Mouse (Mus musculus) urinary bladder, postnatal 4 days (tissue): ENCODE data around the gene Slc9a3r2.
A peak's percentile ranks its signal among the peaks of the same experiment; 100 is the strongest.

Experiments
- DNase-seq, 2 experiments: peaks; one replicate each; pipeline ENCODE4 v3.0.0; 2021 to 2022; ENCODE audit warnings: low spot score in 2 of 2

Gene Slc9a3r2

DNA sequence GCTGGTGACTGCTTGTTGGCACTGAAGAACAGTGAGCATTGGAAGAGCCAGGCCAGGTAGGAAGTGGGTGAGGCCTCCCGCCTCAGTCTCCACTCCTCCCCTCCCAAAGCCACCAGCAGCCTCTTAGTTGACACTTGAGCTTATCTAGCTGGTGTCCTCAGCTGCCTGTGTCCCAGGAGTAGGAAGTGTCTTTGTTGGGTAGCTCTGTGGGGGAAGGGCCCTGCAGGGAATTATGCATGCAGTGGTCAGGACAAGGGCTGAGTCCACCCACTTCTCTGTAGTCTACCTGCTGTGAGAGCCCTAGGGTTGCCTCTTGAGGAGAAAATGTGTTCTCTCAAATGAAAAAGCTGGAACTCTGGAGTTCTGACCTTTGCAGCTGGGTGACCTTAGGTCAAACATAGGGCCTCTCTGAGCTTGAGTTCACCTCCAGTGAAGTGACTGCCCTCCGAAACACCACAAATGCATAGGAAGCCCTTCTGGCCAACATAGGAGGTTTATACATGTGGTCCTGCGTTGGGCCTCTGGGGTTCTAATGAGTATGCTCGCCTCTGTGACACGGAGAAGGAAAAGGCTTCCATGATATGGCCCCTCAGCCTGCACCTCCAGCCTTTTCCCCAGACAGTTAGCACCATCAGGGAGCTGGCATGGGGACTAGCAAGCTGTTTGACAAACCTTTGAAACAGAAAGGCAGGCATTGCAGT is 13.2 kb downstream of the Slc9a3r2 start:
- no peak for DNase-seq

DNA sequence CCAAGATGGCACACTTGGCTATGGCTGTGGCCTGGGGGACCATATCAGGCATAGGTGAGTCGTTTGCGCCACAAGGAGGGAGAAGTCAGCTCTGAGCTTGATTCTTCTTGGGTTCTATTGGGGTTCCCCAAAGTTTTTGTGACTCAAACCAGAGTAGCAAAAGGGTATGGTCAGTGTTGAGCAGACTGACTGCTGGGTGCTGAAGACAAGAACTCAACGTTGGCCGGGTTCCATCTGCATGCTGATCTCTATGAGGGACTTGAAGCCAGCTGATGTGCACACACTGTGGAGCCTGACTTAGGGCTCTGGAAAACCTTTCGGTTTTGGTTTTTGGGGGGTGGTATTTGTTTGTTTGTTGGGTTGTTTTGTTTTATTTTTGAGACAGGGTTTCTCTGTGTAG is 14.4 kb downstream of the Slc9a3r2 start:
- DNase-seq, result no peak

DNA sequence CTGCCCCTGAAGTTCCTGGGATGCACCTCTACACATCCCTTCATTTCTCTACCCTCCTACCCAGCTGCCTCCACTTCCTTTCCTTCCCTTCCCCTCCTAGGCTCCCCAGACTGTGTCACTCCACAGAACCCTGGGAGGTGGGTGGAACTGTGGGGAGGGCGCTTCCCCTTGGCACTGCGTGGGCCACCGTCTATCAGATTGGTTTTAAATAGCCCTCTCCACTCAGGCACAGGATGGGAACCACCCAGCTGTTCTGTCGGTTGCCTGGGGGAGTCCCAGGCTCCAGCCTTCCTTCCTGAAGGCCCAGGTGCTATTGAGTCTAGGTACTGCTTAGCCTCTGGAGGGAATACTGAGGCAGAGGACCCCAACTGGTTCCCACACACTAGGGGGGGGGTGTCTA is 15.1 kb downstream of the Slc9a3r2 start:
- DNase-seq, result no peak

DNA sequence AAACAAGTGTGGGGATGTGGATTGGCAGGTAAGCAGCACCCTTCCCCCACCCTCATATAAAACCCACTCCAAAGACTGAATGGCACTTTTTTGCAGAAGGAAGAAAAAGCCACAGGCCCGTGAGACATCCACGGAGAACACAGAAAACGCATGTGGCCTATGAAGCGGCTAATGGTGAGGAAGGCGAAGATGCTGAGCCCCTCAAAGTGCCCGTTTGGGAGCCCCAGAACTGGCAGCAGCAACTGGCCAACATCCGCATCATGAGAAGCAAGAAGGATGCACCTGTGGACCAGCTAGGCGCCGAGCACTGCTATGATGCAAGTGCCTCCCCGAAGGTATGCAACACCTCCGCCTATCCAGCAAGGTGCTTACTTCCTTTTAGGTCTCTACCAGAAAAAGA is 16.3 kb downstream of the Slc9a3r2 start:
- DNase-seq, result no peak

DNA sequence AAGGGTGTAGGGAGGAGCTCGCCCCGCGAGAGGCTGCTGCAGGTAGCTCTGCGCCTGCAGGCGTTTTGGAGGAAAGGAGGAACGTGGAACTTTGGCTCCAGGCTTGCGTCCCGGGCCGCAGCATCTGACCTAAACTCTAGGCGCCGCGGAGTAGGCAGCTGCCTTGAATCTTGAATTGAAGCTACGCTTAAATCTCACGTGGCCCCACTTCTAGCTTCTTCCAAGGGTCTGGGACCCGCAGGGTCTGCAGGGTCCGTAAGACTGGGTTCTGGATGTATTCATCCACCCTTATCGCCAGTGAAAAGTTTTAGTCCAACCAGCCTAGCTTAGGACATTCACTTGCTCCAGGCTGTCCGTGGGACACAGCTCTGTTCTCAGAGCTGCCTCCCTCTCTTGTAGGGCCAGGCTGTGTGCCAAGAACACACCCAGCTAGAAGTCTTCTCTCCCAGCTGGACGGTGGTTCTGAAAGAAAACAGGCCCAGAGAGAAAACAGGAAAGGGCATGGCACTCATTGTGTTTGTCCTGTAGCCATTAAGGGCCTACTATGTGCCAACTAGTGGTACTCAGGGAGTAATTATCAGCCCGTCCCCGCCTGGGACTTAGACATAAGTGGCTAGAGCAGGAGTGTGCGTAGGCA is 17.2 kb downstream of the Slc9a3r2 start:
- peak; percentile 60 to 76 for DNase-seq

DNA sequence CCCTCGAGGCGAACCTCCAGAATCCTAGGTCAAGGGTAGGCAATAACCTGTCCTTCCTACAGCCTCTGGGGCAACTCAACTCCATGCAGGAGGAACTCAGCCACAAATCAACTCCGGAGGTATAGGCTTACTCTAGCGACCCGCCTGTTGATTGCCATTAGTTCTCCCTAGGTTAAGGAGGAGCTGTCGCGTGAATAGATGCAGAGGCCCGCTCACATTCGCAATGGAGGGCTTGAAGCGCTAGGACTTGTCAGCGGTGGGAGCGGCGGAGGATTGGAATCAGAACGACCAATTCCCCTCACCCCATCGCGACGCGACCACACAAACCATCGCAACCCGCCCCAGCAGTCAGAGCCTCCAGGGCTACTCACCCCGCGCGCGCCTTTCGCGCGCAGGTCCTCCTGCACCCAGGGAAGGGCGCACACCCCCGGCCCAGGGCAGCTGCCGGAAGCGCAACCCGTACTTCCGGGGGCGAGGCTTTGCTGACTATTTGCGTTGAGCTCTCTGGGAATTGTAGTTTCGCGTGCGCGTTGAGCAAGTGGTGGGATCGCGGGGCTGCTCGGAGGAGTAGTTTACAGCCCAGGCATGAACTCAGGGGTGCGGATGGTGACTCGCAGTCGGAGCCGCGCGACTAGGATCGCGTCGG is 17.8 kb downstream of the Slc9a3r2 start, which contains the start of the genes Tsc2 and Nthl1:
TSS of gene Tsc2 (minus strand) at position 464 of the 646 bp plus-strand sequence.
TSS of gene Nthl1 (plus strand) at position 514 of the 646 bp plus-strand sequence.
- peak; percentile 79 to 82 for DNase-seq

DNA sequence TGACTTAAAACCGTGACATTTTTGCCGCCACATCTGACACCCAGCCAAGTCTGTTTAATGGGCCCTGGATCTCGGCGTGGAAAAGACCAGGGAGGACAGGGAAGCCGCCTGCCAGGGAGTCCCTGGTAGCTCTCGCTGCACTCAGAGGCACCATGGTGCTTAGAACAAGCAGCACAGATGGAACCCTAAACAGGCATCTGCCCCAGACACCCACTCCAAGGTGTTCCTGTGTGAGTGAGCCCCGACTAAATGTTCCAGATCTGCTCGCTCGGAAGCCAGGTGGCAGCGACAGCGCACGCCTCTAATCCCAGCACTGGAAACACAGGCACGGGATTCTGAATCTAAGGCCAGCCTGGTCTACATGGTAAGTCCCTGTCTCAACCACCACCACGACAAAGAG is 20.1 kb downstream of the Slc9a3r2 start:
- no peak for DNase-seq

DNA sequence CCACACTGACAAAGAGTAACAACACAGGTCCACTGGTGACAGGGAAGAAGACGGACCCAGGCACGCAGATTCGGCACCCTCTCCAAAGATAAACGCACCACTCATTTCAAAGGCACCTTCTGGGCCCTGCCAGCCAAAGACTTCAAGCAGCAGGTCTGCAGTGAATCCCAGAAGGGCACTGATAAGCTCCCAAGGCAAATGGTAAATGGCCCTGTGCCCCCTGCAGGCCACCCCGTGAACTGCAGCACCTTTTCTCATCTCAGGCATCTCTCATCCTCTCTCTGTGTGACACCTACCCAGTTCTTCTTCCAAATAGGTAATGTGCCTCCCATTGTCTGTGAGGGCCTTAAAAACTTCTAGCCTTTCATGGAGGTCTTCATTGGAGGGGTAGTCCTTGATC is 21.5 kb downstream of the Slc9a3r2 start:
- DNase-seq, result peak in 1 of 2 experiments; percentile 50

DNA sequence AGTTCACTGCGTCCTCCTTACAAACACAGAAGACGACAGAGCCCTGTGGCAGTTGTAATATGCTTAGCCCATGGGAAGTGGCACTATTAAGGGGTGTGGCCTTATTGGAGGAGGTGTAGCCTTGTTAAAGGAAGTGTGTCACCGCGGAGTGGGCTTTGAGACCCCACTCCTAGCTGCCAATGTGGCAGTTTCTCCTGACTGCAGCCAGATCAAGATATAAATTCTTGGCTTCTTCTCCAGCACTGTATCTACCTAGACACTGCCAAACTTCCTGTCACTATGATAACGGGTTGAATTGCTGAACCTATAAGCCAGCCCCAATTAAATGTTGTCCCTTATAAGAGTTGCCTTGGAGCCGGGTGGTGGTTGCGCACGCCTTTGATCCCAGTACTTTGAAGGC is 24.7 kb downstream of the Slc9a3r2 start:
- DNase-seq, result no peak

DNA sequence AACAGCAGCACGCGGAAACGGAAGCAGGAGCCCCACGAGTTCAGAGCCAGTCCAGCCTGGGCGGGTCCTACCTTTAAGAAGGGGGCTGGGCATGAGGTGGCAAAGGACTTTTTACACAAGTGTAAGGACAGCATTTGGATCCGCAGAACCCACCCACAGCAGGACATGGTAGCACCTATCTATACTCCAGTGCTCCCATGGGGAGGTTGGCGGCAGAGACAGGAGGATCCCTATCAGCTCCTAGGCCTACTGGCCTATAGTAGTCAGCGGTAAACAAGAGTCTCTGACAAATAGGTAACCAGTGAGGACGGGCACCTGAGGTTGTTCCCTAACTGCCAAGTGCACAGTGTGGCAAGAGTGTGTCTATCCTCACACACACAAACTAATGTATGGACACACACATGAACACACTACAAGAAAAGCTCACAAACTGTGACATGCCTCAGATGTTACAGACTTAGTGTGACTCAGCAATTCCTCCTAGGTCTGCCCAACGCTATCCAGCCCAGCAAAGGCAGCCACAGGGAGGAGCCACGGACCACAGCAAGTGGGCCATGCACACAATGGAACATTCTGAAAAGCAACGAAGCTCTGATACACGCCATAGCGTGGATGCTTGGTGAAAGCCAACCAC is 32.4 kb downstream of the Slc9a3r2 start:
- DNase-seq, result no peak

DNA sequence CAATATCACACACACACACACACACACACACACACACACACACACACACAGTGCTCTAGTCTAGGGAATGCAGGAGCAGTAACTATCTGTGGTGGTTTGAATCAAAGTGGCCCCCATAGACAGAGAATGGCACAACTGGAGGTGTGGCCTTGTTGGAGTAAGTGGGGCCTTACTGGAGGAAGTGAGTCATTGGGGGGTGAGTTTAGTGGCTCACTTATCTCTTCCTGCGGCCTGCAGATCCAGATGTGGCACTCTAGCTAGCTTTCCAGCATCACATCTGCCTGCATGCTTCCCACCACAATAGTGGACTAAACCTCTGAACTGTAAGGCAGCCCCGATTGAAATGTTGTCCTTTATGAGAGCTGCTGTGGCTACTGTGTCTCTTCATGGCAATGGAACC is 39.4 kb downstream of the Slc9a3r2 start:
- DNase-seq, result no peak

DNA sequence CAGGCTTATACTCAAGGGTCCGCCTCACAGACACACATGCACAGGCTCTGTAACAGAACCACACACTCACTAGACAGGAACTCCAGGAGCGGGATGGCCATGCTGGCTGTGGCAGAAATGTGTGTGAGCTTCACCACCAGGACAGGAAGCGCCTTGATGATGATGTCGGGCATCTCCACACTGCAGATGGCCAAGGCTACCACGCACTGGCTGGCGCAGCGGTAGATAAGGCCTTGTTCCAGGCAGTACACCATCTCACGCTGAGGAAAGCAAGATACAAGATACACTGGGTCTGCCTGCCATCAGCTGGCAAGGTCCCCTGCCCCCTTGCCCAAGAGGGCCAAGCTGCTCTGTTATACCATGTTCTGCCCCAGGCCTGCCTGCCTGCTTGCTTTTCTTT is 41.3 kb downstream of the Slc9a3r2 start:
- no peak for DNase-seq

DNA sequence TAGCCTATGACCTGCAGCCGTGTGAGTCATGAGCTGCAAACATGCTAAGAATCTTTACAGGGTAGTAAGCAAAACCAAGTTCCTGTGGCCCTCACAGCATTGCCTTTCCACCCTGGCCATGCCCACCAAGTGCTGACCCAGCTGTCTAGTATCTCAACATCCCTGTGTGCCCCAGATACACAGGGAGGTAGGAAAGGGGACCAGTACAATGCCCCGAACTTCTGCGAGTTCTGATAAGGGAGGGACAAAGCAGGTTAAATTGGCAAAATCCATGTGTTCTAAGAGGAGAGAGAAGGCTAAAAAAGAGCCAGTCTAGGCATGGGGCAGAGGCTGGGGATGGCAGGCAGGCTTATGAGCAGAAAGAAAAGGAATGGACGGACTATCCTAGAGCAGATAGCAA is 41.8 kb downstream of the Slc9a3r2 start:
- no peak for DNase-seq

DNA sequence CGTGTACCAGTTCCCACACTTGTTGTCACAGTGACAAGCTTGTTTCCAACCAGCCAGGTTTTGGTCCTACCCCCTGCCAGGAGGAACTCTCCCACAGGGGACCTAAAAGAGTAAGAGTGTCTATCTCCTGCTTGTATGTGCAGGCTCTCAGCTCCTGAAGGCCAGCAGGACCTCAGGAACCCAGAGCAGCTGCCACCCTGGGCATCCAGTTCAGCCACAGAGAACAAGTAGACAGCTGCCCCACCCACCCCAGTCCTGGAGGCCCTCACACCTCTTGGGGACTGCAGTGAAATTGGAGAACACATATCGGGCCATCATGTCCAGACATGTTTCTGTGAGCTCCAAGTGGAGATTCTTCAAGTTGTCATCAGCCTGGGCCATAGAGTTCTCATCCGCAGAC is 45.6 kb downstream of the Slc9a3r2 start:
- no peak for DNase-seq

DNA sequence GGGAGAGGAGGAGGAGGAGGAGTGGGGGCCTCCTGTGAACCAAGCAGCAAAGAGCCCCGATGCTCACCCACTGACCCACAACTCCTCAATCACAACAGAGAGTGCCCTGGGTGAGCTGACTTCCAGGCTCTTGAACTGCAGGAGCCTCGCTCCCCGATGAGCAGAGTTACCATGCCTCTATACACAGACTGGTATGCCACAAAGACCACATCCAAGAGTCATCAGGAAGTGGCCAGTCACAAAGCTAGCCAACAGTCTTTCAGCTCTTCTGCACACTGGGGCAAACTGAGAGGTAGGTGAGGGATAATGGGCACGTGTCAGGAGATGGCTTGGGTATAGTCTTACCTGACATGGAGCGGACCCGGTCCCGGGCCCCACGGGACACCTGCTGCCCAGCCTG is 46.2 kb downstream of the Slc9a3r2 start:
- no peak for DNase-seq

DNA sequence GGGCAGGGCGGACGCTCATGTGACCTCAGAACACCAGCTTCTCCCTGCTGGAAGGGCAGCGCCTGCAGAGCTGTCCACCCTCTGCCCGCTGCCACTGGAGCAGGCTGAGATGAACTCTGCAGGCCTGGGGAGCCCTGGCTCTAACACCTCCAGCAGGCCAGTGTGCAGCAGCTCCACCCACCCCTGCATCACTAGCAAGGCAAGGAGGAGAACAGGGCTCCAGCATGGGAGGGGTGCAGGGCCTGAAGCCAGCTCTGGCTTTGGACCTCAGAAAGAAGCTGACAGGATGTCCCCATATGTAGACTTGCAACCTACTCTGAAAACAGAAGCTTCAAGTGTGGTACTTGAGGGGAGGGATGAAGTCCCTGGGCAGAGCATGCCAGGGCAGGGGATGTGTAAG is 49.6 kb downstream of the Slc9a3r2 start:
- no peak for DNase-seq

DNA sequence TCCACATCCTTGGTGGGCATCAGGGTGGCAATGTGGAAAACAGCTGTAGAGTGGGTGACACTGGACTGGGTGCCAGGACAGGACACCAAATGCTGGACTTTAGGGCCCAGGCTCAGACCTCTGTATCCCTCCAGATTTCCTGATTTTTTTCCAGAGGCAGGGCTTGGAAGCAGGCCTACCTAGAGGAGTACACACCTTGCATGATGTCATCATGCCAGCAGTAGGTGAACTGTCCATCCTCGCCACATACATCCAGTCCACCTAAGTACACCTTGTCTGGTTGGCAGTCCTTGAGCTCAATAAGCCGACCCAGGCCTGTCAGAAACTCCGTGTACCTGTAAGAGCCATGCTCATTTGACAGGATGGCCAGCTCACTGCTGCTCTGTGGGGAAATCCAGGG is 52.1 kb downstream of the Slc9a3r2 start:
- DNase-seq, result no peak

DNA sequence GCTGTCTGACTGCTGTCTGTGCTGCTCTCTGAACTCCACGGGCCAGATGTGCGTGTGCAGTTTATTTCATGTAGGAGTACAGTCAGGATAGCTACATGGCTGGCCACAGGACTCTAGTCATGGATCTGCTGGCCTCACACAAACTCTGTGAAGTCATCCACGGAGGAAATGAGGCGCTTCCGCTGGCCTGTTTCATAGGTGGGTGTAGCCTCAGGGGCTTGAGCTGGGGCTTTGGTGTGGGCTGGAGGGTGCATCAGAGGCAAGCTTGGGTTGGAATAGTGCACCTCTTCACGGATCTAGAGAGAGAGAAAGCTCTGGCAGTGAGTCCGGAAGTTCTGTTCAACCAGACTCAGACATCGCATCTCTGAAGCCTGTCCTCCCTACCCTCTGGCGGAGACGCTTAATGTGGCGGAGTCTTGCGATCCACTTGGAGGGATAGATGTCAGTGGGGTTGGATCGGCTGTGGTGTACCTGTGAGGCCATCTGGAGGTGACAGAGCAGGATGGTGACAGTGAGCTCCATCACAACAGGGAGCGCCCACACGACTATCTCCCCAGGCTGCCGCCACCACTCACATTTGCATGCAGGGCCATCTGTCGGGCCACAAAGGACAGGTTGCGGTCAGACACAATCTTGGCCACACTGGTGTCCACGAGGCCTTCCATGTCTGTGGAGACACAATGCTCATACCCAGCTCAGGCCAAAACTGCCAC is 53.5 kb downstream of the Slc9a3r2 start:
- DNase-seq, result no peak

DNA sequence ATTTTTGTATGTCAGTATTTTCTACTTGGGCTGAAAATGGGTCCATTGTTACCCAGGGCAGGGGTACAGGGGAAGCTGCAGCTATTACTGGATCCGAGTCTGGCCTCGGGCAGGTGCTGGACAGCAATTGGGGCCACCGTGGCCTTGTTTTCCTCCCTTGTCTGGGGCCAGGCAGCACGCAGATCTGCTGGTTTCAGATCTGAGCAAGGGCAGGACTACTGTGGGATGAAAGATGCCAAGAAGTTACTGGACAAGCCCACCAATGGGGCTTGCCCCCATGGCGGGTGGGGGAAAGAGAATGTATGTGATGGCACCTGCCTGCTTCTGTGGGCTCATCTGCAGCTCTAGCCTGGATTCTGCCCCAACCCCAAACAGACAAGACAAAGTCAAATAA is 54.1 kb downstream of the Slc9a3r2 start:
- DNase-seq, result no peak

DNA sequence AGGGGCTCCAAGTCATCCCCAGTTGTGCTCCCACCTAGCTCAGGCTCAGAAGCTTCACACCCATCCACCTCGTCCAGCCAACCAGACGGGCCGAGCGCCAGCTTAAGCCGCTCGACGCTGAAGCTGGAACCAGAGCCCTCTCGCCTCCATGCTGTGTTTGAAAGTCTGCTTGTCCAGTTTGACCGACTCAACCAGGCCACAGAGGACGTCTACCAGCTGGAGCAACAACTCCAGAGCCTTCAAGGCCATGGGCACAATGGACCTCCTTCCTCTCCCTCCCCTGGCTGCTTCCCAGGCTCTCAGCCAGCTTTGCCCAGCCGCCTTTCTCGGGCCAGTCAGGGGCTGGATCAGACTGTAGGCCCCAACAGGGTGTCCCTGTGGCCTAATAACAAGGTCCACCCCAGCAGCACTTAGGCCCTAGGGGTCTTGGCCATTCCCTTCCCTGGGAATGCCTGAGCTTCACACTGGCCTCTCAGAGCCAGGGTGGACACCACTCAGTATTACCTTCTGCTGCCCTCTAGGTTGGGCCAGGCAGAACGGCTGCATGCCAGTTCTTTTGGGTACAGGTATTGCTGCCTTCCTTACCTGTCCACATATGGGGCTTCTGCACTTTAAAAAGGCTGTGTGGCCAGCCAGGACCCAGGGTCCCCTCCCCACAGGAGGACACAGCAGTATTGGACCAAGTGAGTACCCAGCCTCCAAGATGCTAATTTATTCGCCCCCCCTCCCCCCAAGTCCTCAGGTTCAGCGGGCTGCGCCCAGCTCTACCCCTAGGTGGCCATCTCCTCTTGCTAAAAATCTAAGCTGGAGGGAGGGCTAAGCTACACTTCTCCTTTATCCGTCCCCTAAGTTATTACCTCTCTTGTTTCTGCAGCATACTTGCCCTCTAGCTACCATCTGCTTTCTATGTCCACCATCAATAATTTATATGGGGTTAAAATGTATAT is 54.7 kb downstream of the Slc9a3r2 start:
- no peak for DNase-seq
